Mouse (Mus musculus): ENCODE results near the gene Gucd1.
"Not testable (repeated sequence)": the region's sequence is repeated elsewhere in the genome, so short reads cannot be mapped to it uniquely, and the experiment has no call there.

Gucd1 gene

DNA sequence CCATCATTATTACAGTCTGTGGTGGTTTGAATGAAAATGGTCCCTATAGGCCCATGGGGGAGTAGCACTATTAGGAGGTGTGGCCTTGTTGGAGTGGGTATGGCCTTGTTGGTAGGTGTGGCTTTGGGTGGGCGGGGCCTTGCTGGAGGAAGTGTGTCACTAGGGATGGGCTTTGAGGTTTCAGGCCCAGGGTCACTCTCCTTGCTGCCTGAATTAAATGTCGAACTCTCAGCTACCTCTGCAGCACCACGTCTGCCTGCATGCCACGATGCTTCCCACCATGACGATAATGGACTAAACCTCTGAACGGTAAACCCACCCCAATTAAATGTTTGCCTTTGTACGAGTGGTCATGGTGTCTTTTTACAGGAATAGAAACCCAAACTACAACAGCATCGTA is 123.0 kb downstream of the Gucd1 start:
- DNase-seq (ENCODE audit: low spot score in 2 of 2): no peak

DNA sequence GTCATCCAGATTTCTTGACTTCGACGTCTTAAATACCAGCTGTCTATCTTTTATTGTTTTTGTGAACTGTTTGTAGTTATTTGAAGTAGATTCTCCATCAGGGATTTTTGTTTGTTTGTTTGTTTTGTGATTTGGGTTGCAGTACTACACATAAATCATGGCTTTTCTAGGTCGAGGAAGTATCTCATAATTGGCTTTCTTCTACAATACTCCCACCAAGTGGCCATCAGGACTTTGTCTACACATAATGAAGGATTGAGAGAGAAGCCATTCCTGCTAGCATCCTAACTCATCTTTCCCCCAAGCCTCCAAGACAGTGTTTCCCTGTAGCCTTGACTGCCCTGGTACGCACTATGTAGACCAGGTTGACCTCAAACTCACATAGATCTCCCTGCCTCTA is 126.9 kb downstream of the Gucd1 start:
- no peak for DNase-seq (ENCODE audit: low spot score in 2 of 2)

DNA sequence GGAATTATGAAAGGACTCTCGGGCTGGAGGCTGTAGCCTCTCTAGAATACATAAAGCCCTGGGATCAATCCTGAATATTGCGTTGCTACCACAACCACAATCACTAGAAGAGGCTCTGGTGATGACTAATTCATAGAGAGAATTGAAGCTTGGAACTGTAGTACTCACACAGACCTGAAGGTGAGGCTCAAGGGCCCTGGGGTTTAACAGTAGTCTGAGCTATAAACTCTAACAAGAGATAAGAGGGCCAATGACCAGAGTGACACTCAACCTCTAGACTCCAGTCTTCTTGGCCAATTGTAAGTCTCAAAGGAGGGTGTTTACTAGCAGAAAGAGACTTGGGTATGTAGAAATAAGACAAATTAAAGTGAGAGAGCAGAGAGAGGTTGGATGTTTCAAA is 127.6 kb downstream of the Gucd1 start:
- DNase-seq (ENCODE audit: low spot score in 2 of 2): no peak

DNA sequence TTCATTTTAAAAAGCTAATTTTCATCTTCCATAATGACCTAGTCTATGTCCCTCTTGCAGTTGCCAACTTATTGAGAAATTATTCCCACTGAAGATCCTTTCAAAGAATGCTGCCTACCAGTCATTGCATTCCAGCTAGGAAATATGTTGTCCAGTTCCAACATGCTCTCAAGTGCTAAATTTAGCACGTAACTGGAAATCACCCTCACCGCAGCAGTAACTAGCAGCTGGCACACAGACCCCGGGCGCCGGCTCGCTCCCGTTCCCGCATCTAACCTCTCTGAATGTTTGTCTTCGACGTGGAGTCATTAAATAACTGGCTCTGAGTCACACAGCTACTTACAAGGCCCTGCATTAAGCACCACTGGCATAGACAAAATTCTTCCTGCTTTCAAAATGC is 139.1 kb downstream of the Gucd1 start:
- DNase-seq (ENCODE audit: low spot score in 2 of 2): no peak

DNA sequence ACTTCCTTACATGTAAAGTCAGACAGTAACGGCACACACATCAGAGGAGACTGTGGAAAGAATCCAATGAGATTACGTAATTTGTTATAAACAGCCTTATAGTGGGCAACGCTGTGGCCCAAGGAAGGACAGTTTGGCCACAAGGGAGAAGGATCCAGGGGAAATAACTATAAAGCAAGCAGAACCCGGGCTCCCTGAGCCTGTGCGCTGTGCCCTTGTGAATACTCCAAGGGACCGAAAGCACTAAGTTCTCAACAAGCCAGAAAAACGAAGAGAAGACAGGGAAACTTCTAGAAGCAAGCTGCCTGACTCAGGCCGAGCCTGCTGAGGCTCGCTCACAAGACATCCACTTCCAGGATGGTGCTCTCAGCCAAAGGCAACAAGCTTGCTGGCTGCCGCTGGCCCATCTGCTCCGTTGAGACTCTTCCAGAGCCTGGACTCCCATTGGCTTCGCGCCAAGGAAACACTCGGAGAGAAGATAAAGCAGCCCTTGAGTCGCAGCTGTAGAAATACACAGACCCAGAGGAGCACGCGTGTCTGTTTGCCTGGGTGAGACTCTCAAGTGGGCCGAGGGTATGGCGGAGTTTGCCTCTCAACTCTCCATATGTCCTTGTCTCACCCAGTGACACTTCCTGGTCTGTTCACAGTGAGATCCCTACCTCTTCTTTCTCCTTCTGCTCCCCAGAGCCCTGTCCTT is 144.0 kb downstream of the Gucd1 start:
- not testable (repeated sequence) for DNase-seq (ENCODE audit: low spot score in 2 of 2)

DNA sequence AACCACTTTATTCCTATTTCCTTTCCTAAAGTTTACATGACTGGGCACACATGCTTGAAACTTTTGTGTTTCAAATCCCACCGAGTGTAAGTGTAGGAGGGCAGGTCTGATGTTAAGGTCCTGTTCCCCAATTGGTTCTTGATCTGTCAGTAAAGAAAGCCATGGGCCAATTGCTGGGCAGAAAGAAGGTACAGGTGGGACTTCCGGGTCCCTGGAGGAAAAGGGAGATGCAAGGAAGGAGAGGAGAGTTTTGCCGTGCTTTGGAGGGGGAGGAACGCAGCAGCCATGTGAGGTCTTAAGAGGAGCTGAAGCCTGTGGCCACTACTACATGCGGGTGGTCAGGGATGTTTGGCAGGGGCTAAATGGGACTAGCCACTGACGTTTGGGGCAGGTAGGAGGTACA is 152.5 kb downstream of the Gucd1 start:
- peak; percentile 31 to 50 for DNase-seq (ENCODE audit: low spot score in 2 of 2)

DNA sequence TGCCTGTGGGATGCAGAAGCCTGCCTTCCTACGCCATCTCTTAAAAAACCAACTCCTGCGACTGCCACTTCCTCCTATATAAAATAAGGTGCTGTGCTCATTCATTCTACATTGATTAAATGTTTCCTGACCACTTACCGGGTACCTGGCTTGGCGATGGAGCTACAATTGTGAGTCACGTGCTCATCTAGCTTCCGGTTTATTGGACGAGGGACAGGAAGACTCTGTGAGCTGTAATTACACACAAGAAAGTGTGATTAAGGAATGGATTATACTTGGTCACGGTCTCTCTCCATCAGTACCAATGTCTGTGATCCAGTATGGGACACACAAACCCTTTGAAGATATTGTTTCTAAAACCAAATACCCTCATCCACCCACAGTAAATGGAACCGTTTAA is 153.0 kb downstream of the Gucd1 start:
- no peak for DNase-seq (ENCODE audit: low spot score in 2 of 2)

DNA sequence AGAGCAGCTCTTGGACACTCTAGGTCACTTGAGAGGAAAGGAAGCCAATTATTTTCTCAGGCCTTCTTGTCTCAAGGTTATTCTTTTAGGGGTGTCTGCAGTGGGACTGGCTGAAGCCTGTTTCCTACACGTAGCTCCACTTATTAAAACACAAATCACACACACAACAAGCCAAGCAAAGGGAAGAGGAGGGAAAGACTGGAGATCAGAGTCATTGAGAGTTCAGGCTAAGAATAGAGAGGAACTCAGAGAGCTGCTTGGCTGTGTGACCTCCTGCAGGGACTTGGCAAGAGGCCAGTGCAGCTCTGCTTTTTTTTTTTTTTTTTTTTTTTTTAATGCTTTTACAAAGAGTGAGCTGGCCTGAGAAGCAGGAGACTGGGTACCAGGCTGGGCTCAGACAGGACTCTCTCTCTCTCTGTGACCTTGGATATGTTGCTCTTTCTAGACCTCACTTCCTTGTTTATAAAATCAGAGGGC is 153.5 kb downstream of the Gucd1 start:
- DNase-seq (ENCODE audit: low spot score in 2 of 2): not testable (repeated sequence)

DNA sequence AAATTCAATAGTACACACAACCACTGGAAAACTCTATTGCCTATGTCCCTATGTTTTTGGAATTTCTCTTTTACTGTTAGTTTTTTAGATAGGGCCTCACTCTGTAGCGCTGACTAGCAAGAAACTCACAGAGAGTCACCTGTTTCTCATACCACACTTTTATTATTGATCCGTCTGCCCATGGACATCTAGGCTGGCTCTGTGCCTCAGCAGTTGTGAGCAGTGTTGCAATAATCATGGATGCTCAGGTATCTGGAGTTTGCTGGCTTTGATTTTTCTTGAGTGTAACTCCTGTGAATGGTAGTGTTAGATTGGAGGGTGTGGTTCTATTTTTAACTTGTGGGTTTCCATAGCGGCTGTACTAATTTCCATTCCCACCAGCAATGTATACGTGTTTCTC is 162.4 kb downstream of the Gucd1 start:
- no peak for DNase-seq (ENCODE audit: low spot score in 2 of 2)

DNA sequence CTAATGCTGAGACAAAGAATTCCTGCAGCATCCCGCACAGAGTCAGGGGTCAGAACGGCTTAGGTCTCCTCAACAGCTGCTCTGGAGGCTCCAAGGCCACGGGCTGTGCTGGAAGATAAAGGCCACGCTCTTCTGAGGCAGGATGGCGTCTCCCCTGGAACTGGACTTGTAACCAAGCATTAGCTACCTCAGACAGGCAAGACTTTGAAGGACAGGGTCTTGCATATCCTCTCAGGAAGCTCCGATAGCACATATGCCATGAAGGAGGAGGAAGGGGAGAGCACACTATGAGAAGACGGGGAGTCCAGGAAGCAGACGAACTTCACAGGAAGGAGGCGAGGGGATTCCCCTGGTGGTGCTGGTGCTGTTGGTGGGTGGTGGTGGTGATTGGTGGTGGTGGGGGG is 163.9 kb downstream of the Gucd1 start:
- not testable (repeated sequence) for DNase-seq (ENCODE audit: low spot score in 2 of 2)

DNA sequence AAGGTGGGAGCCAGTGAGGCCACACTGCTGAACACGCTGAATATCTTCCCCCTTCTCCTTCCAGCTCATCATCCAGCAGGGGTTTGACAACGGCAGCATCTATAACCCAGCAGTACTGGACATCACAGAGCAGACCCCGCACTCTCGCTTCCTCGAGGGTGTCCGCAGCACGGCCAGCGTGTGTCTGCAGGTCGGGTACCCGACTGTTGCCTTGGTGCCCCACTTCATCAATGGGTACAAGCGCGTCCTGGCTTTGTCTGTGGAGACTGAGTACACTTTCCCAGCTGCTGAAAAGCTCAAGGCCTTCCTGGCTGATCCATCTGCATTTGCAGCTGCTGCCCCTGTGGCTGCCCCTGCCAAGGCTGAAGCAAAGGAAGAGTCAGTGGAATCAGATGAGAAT is 165.2 kb downstream of the Gucd1 start:
- no peak for DNase-seq (ENCODE audit: low spot score in 2 of 2)

DNA sequence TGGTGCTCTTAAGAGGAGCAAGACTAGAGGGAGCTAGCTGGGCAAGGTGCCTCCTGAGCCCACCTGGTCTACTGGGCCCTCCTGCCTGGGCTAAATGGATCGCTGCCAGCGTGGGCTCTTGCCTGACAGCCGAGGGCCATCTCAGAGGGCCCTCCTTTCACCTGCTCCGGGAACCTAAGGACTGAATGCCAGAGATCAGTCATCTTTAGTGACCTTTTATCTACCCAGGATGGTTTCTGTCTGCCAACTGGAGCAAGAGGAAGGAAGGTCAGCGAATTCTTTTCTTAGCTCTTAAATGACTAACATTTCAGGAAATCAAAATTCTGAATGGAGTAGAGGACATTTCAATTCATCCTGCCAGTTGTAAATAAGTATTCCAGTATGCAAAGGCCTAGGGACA is 167.2 kb downstream of the Gucd1 start:
- DNase-seq (ENCODE audit: low spot score in 2 of 2): no peak

DNA sequence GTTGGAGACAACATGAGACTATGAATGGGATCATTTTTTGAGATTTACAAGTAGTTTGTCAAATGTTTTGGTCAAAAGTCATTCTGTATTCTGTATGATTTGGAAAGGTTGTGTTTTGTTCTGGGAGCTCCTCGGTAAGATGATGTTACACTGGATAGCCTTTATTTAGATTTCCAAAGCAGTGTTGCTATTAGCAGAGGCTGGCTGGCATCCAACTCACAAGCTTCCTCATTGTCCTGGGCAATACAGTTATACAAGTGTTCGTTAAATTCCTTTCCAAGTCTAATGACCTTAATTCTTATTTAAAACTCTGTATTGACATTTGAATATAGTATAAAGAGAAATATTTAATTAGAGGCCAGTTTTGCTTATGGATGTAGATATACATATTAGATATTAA is 172.5 kb downstream of the Gucd1 start:
- no peak for DNase-seq (ENCODE audit: low spot score in 2 of 2)

DNA sequence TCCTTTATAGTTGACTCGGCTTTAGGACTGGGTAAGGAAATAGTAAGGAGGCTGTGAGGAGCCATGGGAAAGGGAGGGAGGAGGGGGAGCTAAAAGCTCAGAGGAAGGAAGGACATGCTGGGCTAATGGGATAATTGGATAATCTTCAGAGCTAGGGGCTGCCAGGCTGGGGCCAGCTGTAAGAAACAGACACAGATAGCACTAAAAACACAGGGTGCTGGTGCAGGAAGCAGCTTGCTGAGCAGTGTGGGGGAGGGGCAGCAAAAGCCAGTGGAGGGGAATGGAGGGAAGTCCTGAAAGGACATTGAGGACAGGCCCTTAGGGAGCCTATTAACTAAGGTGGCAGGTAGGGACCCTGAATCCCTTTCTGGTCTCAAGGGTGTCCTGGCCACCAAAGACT is 173.2 kb downstream of the Gucd1 start:
- DNase-seq (ENCODE audit: low spot score in 2 of 2): not testable (repeated sequence)

DNA sequence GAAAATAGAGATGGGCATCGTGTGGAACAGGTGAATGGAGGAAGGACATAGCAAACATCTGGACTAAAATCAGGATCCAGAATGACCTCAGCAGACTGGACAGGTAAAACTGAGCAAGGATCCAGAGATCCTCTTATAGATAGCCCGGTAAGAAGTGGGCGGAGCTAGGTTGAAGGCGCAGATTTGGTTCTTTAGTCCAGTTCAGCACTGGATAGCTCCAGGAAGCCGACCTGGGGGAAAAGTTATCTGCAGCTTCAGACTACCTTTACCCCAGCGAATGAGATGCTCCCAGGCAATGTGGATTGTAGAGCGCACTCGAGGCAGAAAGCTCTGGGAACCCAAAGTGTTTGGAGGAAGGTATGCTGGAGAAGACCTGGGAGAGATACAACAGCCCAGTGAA is 175.8 kb downstream of the Gucd1 start:
- DNase-seq (ENCODE audit: low spot score in 2 of 2): no peak

DNA sequence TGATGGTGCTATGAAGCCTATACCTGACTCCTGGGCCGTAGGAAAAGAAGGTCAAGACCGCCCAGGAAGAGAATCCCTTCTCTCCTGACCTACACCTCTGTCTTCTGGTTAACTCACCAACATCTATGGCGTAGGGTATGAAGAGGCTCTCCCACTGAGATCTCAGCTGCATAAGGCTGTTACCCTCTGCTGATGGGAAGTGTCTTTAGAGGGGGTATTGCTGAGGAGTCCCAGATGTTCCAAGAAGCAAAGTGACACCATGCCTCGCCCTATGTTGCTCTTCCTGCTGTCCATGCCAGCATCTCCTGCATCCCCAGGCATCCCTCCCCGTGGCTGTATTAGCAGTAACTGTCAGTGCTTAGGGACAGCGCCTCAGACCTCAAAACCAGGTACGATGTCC is 178.4 kb downstream of the Gucd1 start:
- no peak for DNase-seq (ENCODE audit: low spot score in 2 of 2)

DNA sequence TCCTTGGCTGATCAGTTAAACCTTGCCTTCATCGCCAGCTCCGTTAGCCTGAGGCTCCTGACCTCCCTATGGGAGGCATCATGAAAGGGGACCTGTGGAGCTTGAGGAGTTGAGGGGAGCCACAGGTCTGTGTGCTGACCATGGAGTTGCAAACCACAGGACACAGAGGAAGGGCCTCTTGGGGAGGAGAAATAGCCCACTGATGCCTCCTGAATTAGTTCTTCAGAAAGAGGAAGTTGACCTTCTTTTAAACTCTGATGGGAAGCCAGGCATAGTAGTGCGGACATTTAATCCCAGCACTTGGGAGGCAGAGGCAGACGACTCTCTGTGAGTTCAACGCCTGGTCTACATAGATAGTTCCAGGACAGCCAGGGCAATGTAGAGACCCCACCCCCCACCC is 178.9 kb downstream of the Gucd1 start:
- no peak for DNase-seq (ENCODE audit: low spot score in 2 of 2)

DNA sequence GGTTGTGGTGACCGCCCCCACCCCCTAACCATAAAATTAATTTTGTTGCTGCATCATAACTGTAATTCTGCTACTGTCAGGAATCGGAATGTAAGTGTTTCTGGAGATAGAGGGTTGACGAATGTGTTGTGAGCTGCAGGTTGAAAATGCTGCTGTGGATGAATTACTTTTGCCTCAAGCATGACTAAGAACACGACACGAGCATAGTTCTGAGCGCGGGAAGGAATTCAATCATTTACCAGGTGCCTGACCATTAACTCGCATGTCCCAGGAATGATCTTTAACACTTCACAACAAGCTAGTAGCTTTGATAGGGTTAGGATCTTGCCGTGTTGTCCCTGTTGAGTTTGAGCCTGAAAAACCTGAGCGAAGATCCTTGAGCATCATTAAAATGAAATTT is 180.5 kb downstream of the Gucd1 start:
- DNase-seq (ENCODE audit: low spot score in 2 of 2): no peak

DNA sequence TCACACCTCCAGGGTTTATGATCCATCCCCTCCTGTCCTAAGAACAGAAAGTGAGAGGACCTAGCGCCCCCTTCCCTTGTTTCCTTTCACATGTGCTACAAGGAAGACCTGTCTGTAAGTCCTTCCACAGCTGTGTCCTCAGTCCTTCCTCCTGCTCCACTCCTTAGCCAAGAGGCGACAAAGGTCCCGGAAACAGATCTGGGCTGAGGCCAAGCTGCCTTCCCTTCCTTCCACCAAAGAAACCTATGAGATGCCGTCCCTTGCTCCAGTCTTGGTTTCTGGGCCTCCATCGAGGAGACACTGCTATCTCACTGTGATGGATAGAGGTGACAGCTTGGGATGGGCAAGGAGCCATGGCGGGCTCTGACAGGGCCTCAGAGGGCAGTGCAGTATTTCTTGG is 182.7 kb downstream of the Gucd1 start:
- DNase-seq (ENCODE audit: low spot score in 2 of 2): no peak

DNA sequence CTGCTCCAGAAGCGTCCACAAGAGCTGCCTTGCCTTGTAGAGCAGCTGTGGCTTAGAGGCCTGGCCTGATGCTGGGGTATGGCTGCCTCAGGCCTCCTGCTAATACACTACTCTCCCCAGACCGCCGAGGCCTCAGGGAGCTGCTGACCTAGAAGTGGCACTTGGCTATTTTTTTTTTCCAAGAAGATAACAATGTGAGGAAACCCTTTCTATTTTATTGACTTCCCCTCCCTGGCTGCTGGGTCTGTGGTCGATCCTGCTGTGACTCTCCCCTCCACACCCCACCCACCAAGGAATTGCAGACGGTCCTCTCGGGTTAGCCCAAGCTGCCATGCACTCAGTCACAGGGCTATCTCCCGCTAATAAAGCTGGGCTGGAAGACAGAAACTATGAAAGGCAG is 183.6 kb downstream of the Gucd1 start:
- DNase-seq (ENCODE audit: low spot score in 2 of 2): no peak

DNA sequence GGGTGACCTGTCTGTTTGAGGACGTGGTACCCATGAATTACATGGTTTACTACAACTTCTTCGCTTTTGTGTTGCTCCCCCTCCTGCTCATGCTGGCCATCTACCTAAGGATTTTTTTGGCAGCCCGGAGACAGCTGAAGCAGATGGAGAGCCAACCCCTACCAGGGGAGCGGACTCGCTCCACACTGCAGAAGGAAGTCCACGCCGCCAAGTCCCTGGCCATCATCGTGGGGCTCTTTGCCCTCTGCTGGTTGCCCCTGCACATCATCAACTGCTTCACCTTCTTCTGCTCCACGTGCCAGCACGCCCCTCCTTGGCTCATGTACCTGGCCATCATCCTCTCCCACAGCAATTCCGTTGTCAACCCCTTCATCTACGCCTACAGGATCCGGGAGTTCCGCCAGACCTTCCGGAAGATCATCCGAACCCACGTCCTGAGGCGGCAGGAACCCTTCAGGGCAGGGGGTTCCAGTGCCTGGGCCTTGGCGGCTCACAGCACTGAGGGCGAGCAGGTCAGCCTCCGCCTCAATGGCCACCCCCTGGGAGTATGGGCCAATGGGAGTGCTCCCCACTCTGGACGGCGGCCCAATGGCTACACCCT is 184.5 kb downstream of the Gucd1 start:
- no peak for DNase-seq (ENCODE audit: low spot score in 2 of 2)

DNA sequence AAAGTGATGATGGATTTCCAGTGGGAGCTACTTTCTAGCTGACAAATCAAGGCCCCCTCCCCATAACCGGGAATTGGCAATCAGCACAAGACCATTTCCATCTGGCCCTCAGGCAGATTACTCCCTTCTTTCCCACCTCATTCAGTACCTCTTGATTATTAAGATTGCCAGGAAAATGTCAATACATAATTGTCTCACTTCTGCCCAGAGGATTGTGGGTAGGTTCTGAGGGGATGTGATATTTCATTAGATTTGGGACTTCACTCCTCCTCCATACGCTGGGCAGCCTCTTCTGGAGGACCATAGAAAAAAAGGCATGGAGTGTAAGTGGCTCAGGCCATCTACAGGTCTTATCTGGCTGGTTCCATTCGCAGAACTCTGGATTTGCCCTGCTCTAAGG is 185.5 kb downstream of the Gucd1 start:
- DNase-seq (ENCODE audit: low spot score in 2 of 2): no peak

DNA sequence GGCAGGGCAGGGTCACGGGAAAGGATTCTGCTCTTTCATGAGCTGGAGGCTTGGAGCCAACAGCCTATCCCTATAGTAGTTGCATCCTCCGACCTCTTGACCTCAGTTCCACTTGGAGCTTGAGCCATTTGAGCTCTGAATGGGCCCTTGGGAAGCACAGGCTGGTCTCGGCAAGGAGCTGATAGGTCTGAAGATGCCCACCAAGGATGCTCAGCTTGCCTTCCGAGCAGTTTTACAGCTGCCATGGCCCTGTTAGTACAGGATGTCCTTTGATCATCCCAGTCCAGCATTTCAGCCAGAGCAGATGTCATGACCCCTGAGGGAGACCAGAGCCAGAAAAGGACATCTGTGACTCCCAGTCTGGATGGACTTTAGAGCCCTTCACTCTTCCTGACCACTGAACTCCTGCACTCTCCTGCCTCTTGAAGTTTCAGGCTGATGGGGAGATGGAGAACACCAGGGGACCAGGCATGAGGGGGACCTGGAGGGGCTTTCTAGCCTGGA is 189.5 kb downstream of the Gucd1 start:
- DNase-seq (ENCODE audit: low spot score in 2 of 2): no peak

DNA sequence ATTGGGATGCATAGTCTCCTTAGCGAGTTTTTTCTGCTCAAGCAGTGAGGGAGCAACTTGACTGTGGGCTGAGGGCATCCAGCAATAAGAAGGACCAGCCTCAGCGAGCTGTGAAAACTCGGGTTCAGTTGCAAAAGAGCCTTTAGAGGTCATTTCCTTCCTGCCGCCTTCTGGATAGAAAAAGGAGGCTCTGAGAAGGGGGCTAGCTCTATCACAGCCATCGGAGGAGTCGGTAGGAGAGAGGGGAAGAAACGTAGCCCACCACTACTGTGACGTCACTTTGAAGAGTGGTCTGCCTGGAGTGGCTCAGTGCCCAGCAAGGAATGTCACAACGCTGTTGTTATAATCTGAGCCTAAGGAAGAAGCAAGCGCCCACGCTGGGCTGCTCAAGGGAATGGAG is 190.7 kb downstream of the Gucd1 start:
- DNase-seq (ENCODE audit: low spot score in 2 of 2): no peak
